10 mouse cellular contexts compared by ENCODE assay signal in genomic region chr4:62561630-62562001, GRCm38 (mm10). TPM values are rescaled to one million over a fixed set of nuclear protein-coding genes. Genes with fewer than 3 reads are reported as not detected.
DNase-seq lines count a peak whose midpoint lies in the region; ATAC-seq lines count a peak whose summit lies in the region.
"Had no signal": no experiment of that assay in that cellular context is flagged by ENCODE, and none has a peak within 500 bp of the region (broad histone marks: within the 10 kb centered on the region; RNA-seq: fewer than 3 reads in every experiment).

No protein-coding gene starts in this region.

- H3K27me3 ChIP-seq in midbrain, embryonic 10.5 days (ENCODE audit: low read depth, poor library complexity, severe bottlenecking), result no peaks in the 10 kb centered on the region
- no peaks in the 10 kb centered on the region for H3K27me3 ChIP-seq in midbrain, embryonic 16.5 days (ENCODE audit: control insufficient read depth, insufficient read depth, low read depth, low read length)
- no peaks in the 10 kb centered on the region for H3K27me3 ChIP-seq in hindbrain, embryonic 11.5 days (ENCODE audit: control insufficient read depth, insufficient read depth, low read length)
- H3K27me3 ChIP-seq in midbrain, embryonic 11.5 days (ENCODE audit: control insufficient read depth, insufficient read depth, low read length), result no peaks in the 10 kb centered on the region
- no peaks in the 10 kb centered on the region for H3K27me3 ChIP-seq in neural tube, embryonic 15.5 days (replicated peaks)
- H3K27me3 ChIP-seq: kidney, embryonic 15.5 days; limb, embryonic 15.5 days had no signal

- H3K36me3 ChIP-seq in midbrain, embryonic 10.5 days, result no peaks in the 10 kb centered on the region
- H3K36me3 ChIP-seq in midbrain, embryonic 16.5 days (ENCODE audit: control insufficient read depth, insufficient read depth, low read length), result no peaks in the 10 kb centered on the region
- H3K36me3 ChIP-seq in hindbrain, embryonic 11.5 days (ENCODE audit: control insufficient read depth, insufficient read depth, low read length), result no peaks in the 10 kb centered on the region
- H3K36me3 ChIP-seq in midbrain, embryonic 11.5 days (ENCODE audit: control insufficient read depth, insufficient read depth, low read length), result no peaks in the 10 kb centered on the region
- no peaks in the 10 kb centered on the region for H3K36me3 ChIP-seq in neural tube, embryonic 15.5 days
- H3K36me3 ChIP-seq: G1E; kidney, embryonic 15.5 days; limb, embryonic 15.5 days had no signal

- 0 out of 2 replicates have a peak overlapping the region, but pooled peaks have one; percentile 24 for H3K27ac ChIP-seq in midbrain, embryonic 10.5 days (replicated peaks)
- no peak overlapping the region for H3K27ac ChIP-seq in midbrain, embryonic 16.5 days (ENCODE audit: low read length)
- H3K27ac ChIP-seq in hindbrain, embryonic 11.5 days (ENCODE audit: low read depth, low read length), result no peak overlapping the region
- H3K27ac ChIP-seq in midbrain, embryonic 11.5 days (ENCODE audit: low read depth, low read length), result no peak overlapping the region
- H3K27ac ChIP-seq in neural tube, embryonic 15.5 days (replicated peaks), result no peak overlapping the region
- H3K27ac ChIP-seq: kidney, embryonic 15.5 days; limb, embryonic 15.5 days had no signal

- no peak for DNase-seq in midbrain, embryonic 10.5 days (ENCODE audit: low spot score)
- no peak for DNase-seq in hindbrain, embryonic 11.5 days (ENCODE audit: low spot score)
- no peak for DNase-seq in midbrain, embryonic 11.5 days (ENCODE audit: low spot score, missing footprints)
- DNase-seq in cerebellum, adult 9-10 months, result no peak
- DNase-seq in kidney, adult 8-10 months, result no peak

- H3K4me2 ChIP-seq in midbrain, embryonic 16.5 days (ENCODE audit: low read length), result no peak overlapping the region
- no peak overlapping the region for H3K4me2 ChIP-seq in hindbrain, embryonic 11.5 days (replicated peaks; ENCODE audit: low read depth, low read length)
- H3K4me2 ChIP-seq in midbrain, embryonic 11.5 days, result no peak overlapping the region
- no peak overlapping the region; the same call in 1 of the 2 replicates for H3K4me2 ChIP-seq in neural tube, embryonic 15.5 days
- H3K4me2 ChIP-seq: kidney, embryonic 15.5 days; limb, embryonic 15.5 days had no signal

- no peaks in the 10 kb centered on the region for H3K9me3 ChIP-seq in midbrain, embryonic 10.5 days (replicated peaks)
- H3K9me3 ChIP-seq in midbrain, embryonic 16.5 days (replicated peaks; ENCODE audit: control insufficient read depth, low read length, poor library complexity, severe bottlenecking), result no peaks in the 10 kb centered on the region
- H3K9me3 ChIP-seq in hindbrain, embryonic 11.5 days (ENCODE audit: control insufficient read depth, low read length), result no peaks in the 10 kb centered on the region
- H3K9me3 ChIP-seq in midbrain, embryonic 11.5 days (ENCODE audit: control insufficient read depth, low read length), result no peaks in the 10 kb centered on the region
- H3K9me3 ChIP-seq in neural tube, embryonic 15.5 days (replicated peaks), result no peaks in the 10 kb centered on the region
- H3K9me3 ChIP-seq: G1E; kidney, embryonic 15.5 days; limb, embryonic 15.5 days had no signal

- 72% methylated on average over 3 of the region's 3 CpGs for WGBS in midbrain, embryonic 10.5 days
- WGBS in midbrain, embryonic 16.5 days, result 46% methylated on average over 3 of the region's 3 CpGs
- 74% methylated on average over 3 of the region's 3 CpGs for WGBS in hindbrain, embryonic 11.5 days
- 57% methylated on average over 3 of the region's 3 CpGs for WGBS in midbrain, embryonic 11.5 days
- 44% methylated on average over 3 of the region's 3 CpGs for WGBS in neural tube, embryonic 15.5 days

- no peak overlapping the region for H3K9ac ChIP-seq in midbrain, embryonic 16.5 days (ENCODE audit: low read depth, low read length)
- H3K9ac ChIP-seq in hindbrain, embryonic 11.5 days (ENCODE audit: low read depth, low read length), result no peak overlapping the region
- 0 out of 2 replicates have a peak overlapping the region, but pooled peaks have one; percentile 20 for H3K9ac ChIP-seq in midbrain, embryonic 11.5 days (ENCODE audit: low read length)
- H3K9ac ChIP-seq in neural tube, embryonic 15.5 days (replicated peaks), result no peak overlapping the region
- H3K9ac ChIP-seq: kidney, embryonic 15.5 days; limb, embryonic 15.5 days had no signal

- peaks cover 3% of the 10 kb centered on the region; the same call in 1 of the 2 replicates for H3K4me1 ChIP-seq in midbrain, embryonic 10.5 days
- H3K4me1 ChIP-seq in midbrain, embryonic 16.5 days (ENCODE audit: control insufficient read depth, insufficient read depth, low read length), result 0 out of 2 replicates have a peak, but pooled peaks cover 5% of the 10 kb centered on the region
- no peaks in the 10 kb centered on the region for H3K4me1 ChIP-seq in hindbrain, embryonic 11.5 days (replicated peaks; ENCODE audit: control insufficient read depth, insufficient read depth, low read length)
- no peaks in the 10 kb centered on the region for H3K4me1 ChIP-seq in midbrain, embryonic 11.5 days (ENCODE audit: control insufficient read depth, insufficient read depth, low read length)
- H3K4me1 ChIP-seq in neural tube, embryonic 15.5 days, result peaks cover 10% of the 10 kb centered on the region

- H3K4me3 ChIP-seq in midbrain, embryonic 10.5 days, result no peak overlapping the region
- H3K4me3 ChIP-seq in midbrain, embryonic 16.5 days (ENCODE audit: low read depth, low read length), result no peak overlapping the region
- no peak overlapping the region for H3K4me3 ChIP-seq in hindbrain, embryonic 11.5 days (ENCODE audit: low read depth, low read length)
- H3K4me3 ChIP-seq in midbrain, embryonic 11.5 days (ENCODE audit: low read depth, low read length), result no peak overlapping the region
- H3K4me3 ChIP-seq in neural tube, embryonic 15.5 days (replicated peaks), result no peak overlapping the region
- H3K4me3 ChIP-seq: kidney, embryonic 15.5 days; limb, embryonic 15.5 days had no signal

- ATAC-seq in midbrain, embryonic 16.5 days, result no peak
- peak; percentile 25; the same call in 1 of the 2 replicates for ATAC-seq in hindbrain, embryonic 11.5 days (ENCODE audit: low FRiP score)
- ATAC-seq in midbrain, embryonic 11.5 days (ENCODE audit: low FRiP score), result peak; percentile 22
- ATAC-seq in neural tube, embryonic 15.5 days (ENCODE audit: low FRiP score), result peak; percentile 60

RNA-seq across cellular contexts. Expression of gene Rgs3, which starts 2.0 kb away (rescaled TPM):
- polyA plus RNA-seq in midbrain, embryonic 10.5 days (2016; fragmentation: Nextera tagmentation; extraction: Ambion mirVana), result 29.4 and 41.1 TPM in 2 replicates
- polyA plus RNA-seq in midbrain, embryonic 16.5 days (2015; fragmentation: Nextera tagmentation; extraction: Ambion mirVana), result 66.9 and 82.1 TPM in 2 replicates
- 31.3 and 33.2 TPM in 2 replicates for polyA plus RNA-seq in hindbrain, embryonic 11.5 days (2014; fragmentation: Nextera tagmentation; extraction: Ambion mirVana)
- polyA plus RNA-seq in midbrain, embryonic 11.5 days (2014; fragmentation: Nextera tagmentation; extraction: Ambion mirVana), result 22.3 and 23.9 TPM in 2 replicates
- 49.2 and 53.8 TPM in 2 replicates for polyA plus RNA-seq in neural tube, embryonic 15.5 days (2015; fragmentation: Nextera tagmentation; extraction: Ambion mirVana)
- polyA plus RNA-seq: G1E had no signal

RNA-seq across cellular contexts. Expression of gene 4933430I17Rik, which starts 36.4 kb away (rescaled TPM):
- 1.5 and 1.7 TPM in 2 replicates for polyA plus RNA-seq in midbrain, embryonic 10.5 days (2016; fragmentation: Nextera tagmentation; extraction: Ambion mirVana)
- polyA plus RNA-seq in midbrain, embryonic 16.5 days (2015; fragmentation: Nextera tagmentation; extraction: Ambion mirVana), result 0.49 and 0.91 TPM in 2 replicates
- 0.91 and 1.8 TPM in 2 replicates for polyA plus RNA-seq in hindbrain, embryonic 11.5 days (2014; fragmentation: Nextera tagmentation; extraction: Ambion mirVana)
- 1.1 and 1.8 TPM in 2 replicates for polyA plus RNA-seq in midbrain, embryonic 11.5 days (2014; fragmentation: Nextera tagmentation; extraction: Ambion mirVana)
- polyA plus RNA-seq in neural tube, embryonic 15.5 days (2015; fragmentation: Nextera tagmentation; extraction: Ambion mirVana), result 0.40 and 0.55 TPM in 2 replicates

RNA-seq across cellular contexts. Expression of gene Pole3, which starts 36.7 kb away (rescaled TPM):
- 140 and 142 TPM in 2 replicates for polyA plus RNA-seq in midbrain, embryonic 10.5 days (2016; fragmentation: Nextera tagmentation; extraction: Ambion mirVana)
- 57.9 and 64.7 TPM in 2 replicates for polyA plus RNA-seq in midbrain, embryonic 16.5 days (2015; fragmentation: Nextera tagmentation; extraction: Ambion mirVana)
- 116 and 117 TPM in 2 replicates for polyA plus RNA-seq in hindbrain, embryonic 11.5 days (2014; fragmentation: Nextera tagmentation; extraction: Ambion mirVana)
- polyA plus RNA-seq in midbrain, embryonic 11.5 days (2014; fragmentation: Nextera tagmentation; extraction: Ambion mirVana), result 137 TPM in 2 replicates
- 52.0 and 60.9 TPM in 2 replicates for polyA plus RNA-seq in neural tube, embryonic 15.5 days (2015; fragmentation: Nextera tagmentation; extraction: Ambion mirVana)

RNA-seq across cellular contexts. Expression of gene Alad, which starts 41.9 kb away (rescaled TPM):
- polyA plus RNA-seq in midbrain, embryonic 10.5 days (2016; fragmentation: Nextera tagmentation; extraction: Ambion mirVana), result 120 and 123 TPM in 2 replicates
- 70.6 and 76.7 TPM in 2 replicates for polyA plus RNA-seq in midbrain, embryonic 16.5 days (2015; fragmentation: Nextera tagmentation; extraction: Ambion mirVana)
- 77.5 and 80.1 TPM in 2 replicates for polyA plus RNA-seq in hindbrain, embryonic 11.5 days (2014; fragmentation: Nextera tagmentation; extraction: Ambion mirVana)
- polyA plus RNA-seq in midbrain, embryonic 11.5 days (2014; fragmentation: Nextera tagmentation; extraction: Ambion mirVana), result 86.8 and 90.8 TPM in 2 replicates
- 69.2 and 74.9 TPM in 2 replicates for polyA plus RNA-seq in neural tube, embryonic 15.5 days (2015; fragmentation: Nextera tagmentation; extraction: Ambion mirVana)

RNA-seq across cellular contexts. Expression of gene Hdhd3, which starts 58.3 kb away (rescaled TPM):
- polyA plus RNA-seq in midbrain, embryonic 10.5 days (2016; fragmentation: Nextera tagmentation; extraction: Ambion mirVana), result 10.9 and 13.3 TPM in 2 replicates
- polyA plus RNA-seq in midbrain, embryonic 16.5 days (2015; fragmentation: Nextera tagmentation; extraction: Ambion mirVana), result 12.7 and 13.8 TPM in 2 replicates
- polyA plus RNA-seq in hindbrain, embryonic 11.5 days (2014; fragmentation: Nextera tagmentation; extraction: Ambion mirVana), result 13.7 and 16.7 TPM in 2 replicates
- polyA plus RNA-seq in midbrain, embryonic 11.5 days (2014; fragmentation: Nextera tagmentation; extraction: Ambion mirVana), result 10.8 and 12.1 TPM in 2 replicates
- polyA plus RNA-seq in neural tube, embryonic 15.5 days (2015; fragmentation: Nextera tagmentation; extraction: Ambion mirVana), result 12.6 and 13.4 TPM in 2 replicates
